Mouse (Mus musculus): ENCODE results near the gene Colgalt1. TPM values are rescaled to one million over a fixed set of nuclear protein-coding genes. Genes with fewer than 3 reads are reported as not detected.

The Colgalt1 gene
- polyA plus RNA-seq, 1 experiment from 2014 or later: 46.6 TPM

GRCm38 (mm10) chr8:71593556-71594323 is 17.1 kb upstream of the Colgalt1 start:
- no peaks in the 10 kb centered on the region for H3K36me3 ChIP-seq (ENCODE audit: control insufficient read depth, insufficient read depth, low read length)
- DNase-seq (ENCODE audit: low spot score) (no peak), ATAC-seq (ENCODE audit: insufficient number of reproducible peaks, low FRiP score, low TSS enrichment, low read depth) (no peak)
- H3K4me3 ChIP-seq (ENCODE audit: low read depth, low read length): no peak overlapping the region; the same call in 1 of the 2 replicates
- H3K27ac ChIP-seq (replicated peaks; ENCODE audit: low read depth, low read length): no peak overlapping the region
- 93% methylated on average over 8 of the region's 8 CpGs for whole genome bisulfite sequencing
- H3K4me2 ChIP-seq (ENCODE audit: low read depth, severe bottlenecking): no peak overlapping the region
- no peaks in the 10 kb centered on the region for H3K27me3 ChIP-seq (ENCODE audit: control insufficient read depth, insufficient read depth, low read length)
- H3K9me3 ChIP-seq (ENCODE audit: control insufficient read depth, low read length): no peaks in the 10 kb centered on the region
- H3K9ac ChIP-seq (ENCODE audit: low read length): no peak overlapping the region; the same call in 1 of the 2 replicates
- H3K4me1 ChIP-seq (ENCODE audit: control insufficient read depth, insufficient read depth, low read length): peaks cover 5% of the 10 kb centered on the region

GRCm38 (mm10) chr8:71594324-71594722 is 16.5 kb upstream of the Colgalt1 start:
- H3K4me3 ChIP-seq (ENCODE audit: low read depth, low read length): no peak overlapping the region
- WGBS: 83% methylated on average over 4 of the region's 4 CpGs

GRCm38 (mm10) chr8:71595862-71596261 is 14.9 kb upstream of the Colgalt1 start:
- H3K27me3 ChIP-seq (ENCODE audit: control insufficient read depth, insufficient read depth, low read length): no peaks in the 10 kb centered on the region
- no peaks in the 10 kb centered on the region for H3K9me3 ChIP-seq (ENCODE audit: control insufficient read depth, low read length)
- DNase-seq (ENCODE audit: low spot score) (peak; percentile 91), ATAC-seq (ENCODE audit: insufficient number of reproducible peaks, low FRiP score, low TSS enrichment, low read depth) (peak; percentile 23; the same call in 1 of the 2 replicates)
- H3K27ac ChIP-seq (replicated peaks; ENCODE audit: low read depth, low read length): no peak overlapping the region
- 10% methylated on average over 27 of the region's 27 CpGs for WGBS
- no peaks in the 10 kb centered on the region for H3K36me3 ChIP-seq (ENCODE audit: control insufficient read depth, insufficient read depth, low read length)
- H3K4me1 ChIP-seq (ENCODE audit: control insufficient read depth, insufficient read depth, low read length): peaks cover 5% of the 10 kb centered on the region
- H3K4me3 ChIP-seq (ENCODE audit: low read depth, low read length): no peak overlapping the region
- no peak overlapping the region; the same call in 1 of the 2 replicates for H3K4me2 ChIP-seq (ENCODE audit: low read depth, severe bottlenecking)
- H3K9ac ChIP-seq (ENCODE audit: low read length): peak overlapping the region; percentile 43

More at GRCm38 (mm10) chr8:71594324-71594722, 16.5 kb upstream of the Colgalt1 start:
- Histone ChIP-seq H3K9me3 (ENCODE audit: control insufficient read depth, low read length) (no peaks in the 10 kb centered on the region), H3K9ac (ENCODE audit: low read length) (no peak overlapping the region), H3K4me2 (ENCODE audit: low read depth, severe bottlenecking) (no peak overlapping the region), H3K36me3 (ENCODE audit: control insufficient read depth, insufficient read depth, low read length) (no peaks in the 10 kb centered on the region), H3K27me3 (ENCODE audit: control insufficient read depth, insufficient read depth, low read length) (no peaks in the 10 kb centered on the region), H3K27ac (replicated peaks; ENCODE audit: low read depth, low read length) (no peak overlapping the region), H3K4me1 (ENCODE audit: control insufficient read depth, insufficient read depth, low read length) (peaks cover 5% of the 10 kb centered on the region)
- ATAC-seq (ENCODE audit: insufficient number of reproducible peaks, low FRiP score, low TSS enrichment, low read depth) (no peak), DNase-seq (ENCODE audit: low spot score) (no peak)

- Histone ChIP-seq H3K4me1 (ENCODE audit: control insufficient read depth, insufficient read depth, low read length) (peaks cover 5% of the 10 kb centered on the region), H3K9me3 (ENCODE audit: control insufficient read depth, low read length) (no peaks in the 10 kb centered on the region), H3K4me3 (ENCODE audit: low read depth, low read length) (no peak overlapping the region), H3K27me3 (ENCODE audit: control insufficient read depth, insufficient read depth, low read length) (peaks cover 3% of the 10 kb centered on the region; the same call in 1 of the 2 replicates), H3K36me3 (ENCODE audit: control insufficient read depth, insufficient read depth, low read length) (no peaks in the 10 kb centered on the region), H3K9ac (ENCODE audit: low read length) (no peak overlapping the region; the same call in 1 of the 2 replicates), H3K27ac (replicated peaks; ENCODE audit: low read depth, low read length) (no peak overlapping the region), H3K4me2 (ENCODE audit: low read depth, severe bottlenecking) (no peak overlapping the region)
- 57% methylated on average over 6 of the region's 6 CpGs for WGBS
- DNase-seq (ENCODE audit: low spot score): no peak
- ATAC-seq (ENCODE audit: insufficient number of reproducible peaks, low FRiP score, low TSS enrichment, low read depth): no peak
Measured at GRCm38 (mm10) chr8:71596384-71596783, 14.4 kb upstream of the Colgalt1 start.

- Histone ChIP-seq H3K4me2 (ENCODE audit: low read depth, severe bottlenecking) (no peak overlapping the region), H3K9ac (ENCODE audit: low read length) (no peak overlapping the region), H3K36me3 (ENCODE audit: control insufficient read depth, insufficient read depth, low read length) (no peaks in the 10 kb centered on the region), H3K27me3 (ENCODE audit: control insufficient read depth, insufficient read depth, low read length) (peaks cover 7% of the 10 kb centered on the region), H3K9me3 (ENCODE audit: control insufficient read depth, low read length) (no peaks in the 10 kb centered on the region), H3K4me1 (ENCODE audit: control insufficient read depth, insufficient read depth, low read length) (peaks cover 5% of the 10 kb centered on the region), H3K4me3 (ENCODE audit: low read depth, low read length) (no peak overlapping the region), H3K27ac (replicated peaks; ENCODE audit: low read depth, low read length) (no peak overlapping the region)
- DNase-seq (ENCODE audit: low spot score): no peak
- ATAC-seq (ENCODE audit: insufficient number of reproducible peaks, low FRiP score, low TSS enrichment, low read depth): no peak
- 84% methylated on average over 4 of the region's 4 CpGs for WGBS
Measured at GRCm38 (mm10) chr8:71596798-71597197, 14.0 kb upstream of the Colgalt1 start.

GRCm38 (mm10) chr8:71597451-71597850 is 13.3 kb upstream of the Colgalt1 start, which contains the start of gene Fam129c:
Gene Fam129c (plus strand): TSS chr8:71597648.
- DNase-seq (ENCODE audit: low spot score): no peak
- Histone ChIP-seq H3K36me3 (ENCODE audit: control insufficient read depth, insufficient read depth, low read length) (no peaks in the 10 kb centered on the region), H3K9me3 (ENCODE audit: control insufficient read depth, low read length) (no peaks in the 10 kb centered on the region), H3K9ac (ENCODE audit: low read length) (no peak within 1 kb of the TSS), H3K4me1 (ENCODE audit: control insufficient read depth, insufficient read depth, low read length) (peaks cover 7% of the 10 kb centered on the region), H3K27me3 (ENCODE audit: control insufficient read depth, insufficient read depth, low read length) (peaks cover 13% of the 10 kb centered on the region), H3K4me3 (ENCODE audit: low read depth, low read length) (no peak within 1 kb of the TSS), H3K27ac (replicated peaks; ENCODE audit: low read depth, low read length) (no peak within 1 kb of the TSS), H3K4me2 (ENCODE audit: low read depth, severe bottlenecking) (no peak within 1 kb of the TSS)
- no peak for ATAC-seq (ENCODE audit: insufficient number of reproducible peaks, low FRiP score, low TSS enrichment, low read depth)
- WGBS: 88% methylated on average over 3 of the region's 3 CpGs

- no peak overlapping the region for H3K9ac ChIP-seq (ENCODE audit: low read length)
Measured at GRCm38 (mm10) chr8:71598375-71598774, 12.4 kb upstream of the Colgalt1 start.

GRCm38 (mm10) chr8:71598841-71599240 is 12.0 kb upstream of the Colgalt1 start:
- no peak overlapping the region for H3K9ac ChIP-seq (ENCODE audit: low read length)
- no peak overlapping the region for H3K4me3 ChIP-seq (ENCODE audit: low read depth, low read length)
- peaks cover 9% of the 10 kb centered on the region for H3K4me1 ChIP-seq (ENCODE audit: control insufficient read depth, insufficient read depth, low read length)
- no peaks in the 10 kb centered on the region for H3K9me3 ChIP-seq (ENCODE audit: control insufficient read depth, low read length)
- H3K27me3 ChIP-seq (ENCODE audit: control insufficient read depth, insufficient read depth, low read length): peaks cover 19% of the 10 kb centered on the region
- DNase-seq (ENCODE audit: low spot score): no peak
- no peak overlapping the region for H3K4me2 ChIP-seq (ENCODE audit: low read depth, severe bottlenecking)
- ATAC-seq (ENCODE audit: insufficient number of reproducible peaks, low FRiP score, low TSS enrichment, low read depth): no peak
- no peaks in the 10 kb centered on the region for H3K36me3 ChIP-seq (ENCODE audit: control insufficient read depth, insufficient read depth, low read length)
- H3K27ac ChIP-seq (replicated peaks; ENCODE audit: low read depth, low read length): no peak overlapping the region
- 87% methylated on average over 5 of the region's 5 CpGs for WGBS

More at GRCm38 (mm10) chr8:71598375-71598774, 12.4 kb upstream of the Colgalt1 start:
- H3K4me2 ChIP-seq (ENCODE audit: low read depth, severe bottlenecking): no peak overlapping the region
- DNase-seq (ENCODE audit: low spot score) (no peak), ATAC-seq (ENCODE audit: insufficient number of reproducible peaks, low FRiP score, low TSS enrichment, low read depth) (no peak)
- no peak overlapping the region for H3K27ac ChIP-seq (replicated peaks; ENCODE audit: low read depth, low read length)
- H3K4me3 ChIP-seq (ENCODE audit: low read depth, low read length): no peak overlapping the region
- H3K4me1 ChIP-seq (ENCODE audit: control insufficient read depth, insufficient read depth, low read length): peaks cover 7% of the 10 kb centered on the region
- H3K36me3 ChIP-seq (ENCODE audit: control insufficient read depth, insufficient read depth, low read length): no peaks in the 10 kb centered on the region
- H3K9me3 ChIP-seq (ENCODE audit: control insufficient read depth, low read length): no peaks in the 10 kb centered on the region
- peaks cover 17% of the 10 kb centered on the region for H3K27me3 ChIP-seq (ENCODE audit: control insufficient read depth, insufficient read depth, low read length)
